Mouse (Mus musculus) heart, postnatal 4 days (tissue): Measurements from ENCODE around the gene Sik3. TPM values are rescaled to one million over a fixed set of nuclear protein-coding genes. Genes with fewer than 3 reads are reported as not detected.
"Not testable (repeated sequence)": the region's sequence is repeated elsewhere in the genome, so short reads cannot be mapped to it uniquely, and the experiment has no call there.

Source experiments
- DNase-seq: peaks from one replicate; pipeline ENCODE4 v3.0.0; 2021
- total RNA-seq, 2 experiments: library from RNA; stranded (reverse); gene quantifications; 2 replicates each; pipeline ENCODE4 v1.2.3; 2021

Gene Sik3
- total RNA-seq, 2 experiments from 2014 or later: 64.6 to 66.9 TPM

DNA sequence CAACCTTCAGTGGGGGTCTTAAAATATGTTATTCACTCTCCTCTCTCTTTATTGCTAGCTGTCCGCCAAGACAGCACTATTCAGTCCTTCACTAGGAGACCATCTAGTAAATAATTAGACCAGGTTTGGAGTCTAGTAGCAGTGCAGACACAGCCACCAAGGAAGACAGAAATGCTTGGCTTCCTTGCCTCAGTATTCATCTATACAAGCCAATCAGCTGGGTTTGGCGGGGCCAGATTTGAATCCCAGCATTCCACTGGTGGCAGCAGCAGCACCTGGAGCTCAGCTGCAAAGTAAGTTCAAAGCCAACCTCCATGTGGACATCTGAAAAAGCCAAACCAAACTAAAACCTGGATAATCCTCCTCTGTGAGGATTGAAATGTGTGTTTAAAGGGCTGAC lies 47.6 kb downstream of the Sik3 start:
- no peak for DNase-seq

DNA sequence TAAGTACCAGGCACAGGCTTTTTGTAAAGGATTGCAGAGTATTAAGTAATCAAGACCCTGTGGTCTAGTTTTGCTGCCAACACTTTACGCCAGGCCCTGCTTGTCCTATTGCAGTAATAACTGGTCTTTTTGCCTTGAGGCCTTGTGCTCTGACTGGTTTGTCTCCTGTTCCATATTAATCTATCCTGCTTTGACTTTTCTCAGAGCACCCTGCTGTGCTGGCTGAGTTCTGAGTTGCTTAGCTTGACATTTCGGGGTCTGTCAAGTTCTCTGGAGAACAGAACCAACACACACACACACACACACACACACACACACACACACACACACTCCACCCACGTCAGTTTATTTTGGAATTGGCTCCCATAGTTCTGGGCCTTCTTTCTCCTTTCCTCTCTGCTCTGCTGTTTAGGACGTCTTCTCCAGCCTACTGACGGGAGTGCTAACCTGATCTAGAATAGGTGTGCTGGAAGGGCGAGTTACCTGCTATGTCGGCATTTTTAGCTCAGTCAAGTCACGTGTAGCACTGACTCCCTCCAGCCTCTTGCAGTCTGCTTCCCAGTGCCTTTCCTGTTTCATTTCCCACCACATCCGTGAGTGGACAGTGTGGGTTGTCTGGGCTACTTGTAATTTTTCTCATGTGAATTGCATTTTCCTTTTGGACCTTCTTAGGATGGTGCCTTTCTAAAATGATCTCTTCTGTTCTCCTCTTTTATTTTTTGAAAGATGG lies 49.2 kb downstream of the Sik3 start:
- DNase-seq: no peak

DNA sequence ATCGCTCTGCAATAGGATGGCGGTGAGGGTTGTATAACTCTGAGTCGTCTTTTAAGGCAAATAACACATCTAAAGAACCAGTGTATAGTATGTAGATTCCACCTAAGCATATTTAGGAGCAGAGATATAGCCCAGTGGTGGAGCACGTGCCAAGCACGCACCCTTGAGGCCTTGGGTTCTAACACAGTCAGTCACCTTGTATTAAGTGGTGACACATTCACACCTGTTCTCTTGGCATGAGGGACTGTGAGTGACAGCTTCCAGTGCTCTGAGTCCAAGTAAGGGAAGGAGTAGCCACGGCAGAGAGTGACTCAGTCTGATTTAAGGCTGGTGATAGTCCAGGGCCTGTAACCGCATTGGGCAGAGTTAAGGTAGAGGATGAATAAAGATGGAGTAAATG lies 51.7 kb downstream of the Sik3 start:
- no peak for DNase-seq

DNA sequence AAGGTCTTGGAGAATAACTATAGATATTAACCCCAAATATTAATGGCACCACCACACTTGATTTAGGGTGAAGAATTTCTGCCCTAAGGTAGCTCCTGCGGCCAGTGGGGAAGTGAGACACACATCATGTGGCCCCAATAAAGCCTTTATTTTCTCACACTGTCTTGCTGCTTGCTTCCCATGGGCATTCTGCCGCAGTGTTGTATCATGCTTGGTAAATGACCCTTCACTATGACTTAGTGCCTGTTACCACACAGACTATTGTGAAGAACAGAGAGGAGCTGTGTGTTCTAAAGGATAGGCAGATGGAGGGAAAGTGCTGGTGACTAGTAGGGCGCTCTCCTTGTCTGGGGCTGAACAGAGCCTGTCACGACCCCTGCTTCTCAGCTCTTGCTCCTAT lies 54.1 kb downstream of the Sik3 start:
- no peak for DNase-seq

DNA sequence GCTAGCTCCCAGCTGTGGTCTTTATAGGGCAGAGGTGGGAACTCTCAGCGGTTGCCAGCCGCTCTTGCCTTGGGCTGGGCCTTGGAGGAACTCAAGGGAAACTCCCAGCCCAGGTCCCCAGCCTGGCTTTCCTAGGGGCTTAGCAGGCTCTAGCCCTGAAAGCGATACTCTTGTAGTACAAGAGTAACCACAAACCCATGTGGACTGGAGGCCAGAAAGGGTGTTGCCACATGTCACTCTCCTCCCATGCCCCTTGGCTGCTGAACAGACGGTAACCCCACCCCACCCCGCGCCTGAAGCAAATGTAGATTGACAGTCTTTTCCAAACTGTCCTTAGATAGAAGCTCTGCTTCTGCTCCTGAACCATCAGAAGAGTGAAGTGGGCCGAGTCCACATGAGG lies 55.1 kb downstream of the Sik3 start:
- DNase-seq: no peak

DNA sequence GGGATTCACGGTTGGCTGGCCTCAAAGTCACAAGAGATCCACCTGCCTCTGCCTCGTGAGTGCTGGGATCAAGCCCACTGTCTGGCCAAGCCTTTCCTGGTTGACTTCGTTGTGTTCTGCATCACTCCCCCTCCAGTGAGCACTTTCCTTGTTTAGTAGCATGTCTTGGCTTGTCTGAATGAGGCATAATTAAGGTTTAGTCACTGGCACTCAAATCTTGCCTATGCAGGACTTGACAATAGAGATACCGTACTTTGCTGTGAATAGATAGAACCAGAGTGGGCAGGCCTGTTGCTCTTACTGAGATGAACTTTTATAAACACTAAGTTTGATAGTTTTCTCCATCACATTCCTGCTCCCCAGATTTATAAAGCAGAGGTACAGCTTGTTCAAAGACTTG lies 56.4 kb downstream of the Sik3 start:
- DNase-seq: no peak

DNA sequence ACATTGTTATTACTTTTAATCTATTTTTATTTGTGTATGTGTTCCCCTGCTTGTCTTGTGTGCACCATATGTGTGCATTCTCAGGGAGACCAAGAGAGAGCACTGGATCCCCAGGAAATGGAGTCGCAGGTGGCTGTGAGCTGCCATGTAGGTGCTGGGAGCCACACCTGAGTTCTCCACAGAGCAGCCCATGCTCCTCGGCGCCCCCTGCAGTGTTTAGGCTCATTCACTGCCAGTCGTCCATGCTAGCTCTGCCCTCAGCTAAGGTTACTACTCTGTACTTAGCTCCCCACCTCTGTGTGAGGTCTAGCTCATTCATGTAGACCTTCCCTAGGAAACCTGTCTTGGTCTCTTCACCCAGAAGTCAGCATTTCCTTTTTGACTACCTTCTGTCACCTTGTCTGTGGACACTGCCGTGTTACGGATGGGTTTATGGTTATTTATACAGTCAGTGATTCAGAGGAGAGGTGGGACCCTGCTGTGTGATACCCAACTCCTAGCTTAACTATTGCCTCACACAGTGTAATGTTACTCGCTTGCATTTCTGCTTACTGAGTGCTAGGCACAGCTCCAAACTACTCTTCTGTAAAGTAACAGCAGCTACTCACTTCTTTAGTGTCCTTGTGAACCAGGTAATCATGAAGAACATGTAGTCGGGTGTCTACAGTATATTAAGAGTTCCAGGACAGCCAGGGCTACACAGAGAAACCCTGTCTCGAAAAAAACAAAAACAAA lies 59.6 kb downstream of the Sik3 start:
- no peak for DNase-seq

DNA sequence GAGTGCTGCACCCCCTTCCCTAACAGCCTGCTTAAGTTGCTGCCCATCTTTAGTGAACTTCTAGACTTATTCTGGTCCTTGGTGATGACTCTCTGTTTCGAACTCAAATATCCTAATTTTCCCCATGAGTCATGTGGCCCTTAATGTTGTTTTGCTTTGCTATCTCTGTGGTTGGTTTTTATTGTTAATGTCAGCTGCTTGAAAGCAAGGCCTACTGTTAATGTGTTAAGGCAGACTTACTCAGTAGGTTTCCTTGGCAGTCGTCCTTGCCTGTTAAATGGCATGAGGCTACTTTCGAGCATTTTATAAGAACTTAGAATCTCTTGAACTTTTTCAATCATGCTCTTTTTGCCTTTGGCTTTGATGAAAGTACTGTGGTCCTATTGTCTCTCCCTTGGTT lies 60.8 kb downstream of the Sik3 start:
- DNase-seq: no peak

DNA sequence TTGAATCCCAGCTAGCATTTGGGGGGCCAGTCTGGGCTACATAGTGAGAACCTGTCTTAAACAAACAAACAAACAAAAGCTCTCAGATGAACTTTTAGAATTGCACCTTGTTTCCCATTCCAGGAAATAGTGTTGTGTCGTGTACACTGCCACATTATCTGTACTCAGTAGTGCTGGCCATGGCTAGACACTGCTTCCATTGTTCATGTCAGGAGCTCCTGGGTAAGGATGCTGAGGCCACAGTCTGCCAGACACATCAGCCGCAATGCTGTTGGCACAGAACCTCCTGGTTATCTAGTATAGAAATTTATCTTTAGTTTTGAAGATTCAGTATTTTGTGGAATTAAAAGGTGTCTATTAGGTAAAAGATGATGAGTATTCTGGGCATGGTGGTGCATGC lies 63.0 kb downstream of the Sik3 start:
- no peak for DNase-seq

DNA sequence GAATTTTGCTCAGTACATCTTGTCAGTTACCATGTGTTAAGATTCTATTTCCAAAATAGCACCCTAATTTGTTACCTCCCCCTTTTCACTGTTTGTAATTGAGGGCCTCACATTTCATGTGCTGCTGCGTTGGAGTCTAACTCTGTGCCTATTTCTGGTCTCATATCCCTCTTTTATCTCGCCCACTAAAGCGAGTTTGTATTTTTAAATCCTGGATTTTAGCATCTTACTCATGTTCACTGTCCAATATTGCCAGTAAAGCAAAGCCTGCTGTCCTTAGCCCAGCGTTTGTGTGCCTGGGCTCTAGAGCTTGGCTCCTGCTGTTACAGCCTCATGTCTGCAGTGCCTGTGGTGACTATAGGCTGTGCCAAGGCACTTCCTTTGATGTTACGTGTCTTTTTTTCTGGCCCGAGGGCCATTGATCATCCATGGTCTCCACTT lies 69.8 kb downstream of the Sik3 start:
- DNase-seq: no peak

DNA sequence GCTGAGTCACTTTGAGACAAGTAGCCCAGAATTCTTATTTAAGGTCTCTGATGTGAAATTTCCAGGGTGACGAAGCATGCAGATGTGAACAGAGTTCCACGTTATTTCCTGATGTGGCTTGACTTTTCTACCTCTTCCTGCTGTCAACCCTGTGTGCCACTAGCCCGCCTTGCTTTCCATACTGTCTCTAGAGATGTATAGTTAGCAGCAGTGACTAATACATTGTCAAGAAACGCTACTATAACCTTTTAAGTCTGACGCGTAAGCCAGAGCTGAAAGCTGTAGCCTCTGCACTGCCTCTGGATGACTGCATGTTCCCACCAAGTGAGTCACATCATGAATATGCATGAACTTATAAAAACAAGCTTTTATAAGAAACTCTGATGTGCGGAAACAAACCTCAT lies 70.9 kb downstream of the Sik3 start:
- no peak for DNase-seq

DNA sequence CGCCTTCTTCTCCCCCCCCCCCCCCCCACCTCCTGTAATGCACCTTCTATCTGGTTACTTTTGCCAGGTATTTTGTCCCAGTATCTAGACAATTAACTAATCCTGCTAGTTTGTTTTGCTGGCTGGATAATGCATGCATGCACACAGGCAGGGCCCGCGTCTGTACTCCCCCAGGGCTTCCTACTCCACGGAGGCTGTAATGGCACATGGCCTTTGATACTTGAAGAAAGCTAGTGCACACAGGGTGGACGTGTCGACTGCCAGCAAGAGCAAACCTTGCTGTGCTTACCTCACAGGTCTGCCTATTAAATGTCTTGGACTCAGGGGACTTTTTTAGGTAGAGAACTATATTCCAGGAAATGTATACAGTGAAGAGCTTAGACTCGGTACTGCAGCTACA lies 73.3 kb downstream of the Sik3 start:
- DNase-seq: no peak

DNA sequence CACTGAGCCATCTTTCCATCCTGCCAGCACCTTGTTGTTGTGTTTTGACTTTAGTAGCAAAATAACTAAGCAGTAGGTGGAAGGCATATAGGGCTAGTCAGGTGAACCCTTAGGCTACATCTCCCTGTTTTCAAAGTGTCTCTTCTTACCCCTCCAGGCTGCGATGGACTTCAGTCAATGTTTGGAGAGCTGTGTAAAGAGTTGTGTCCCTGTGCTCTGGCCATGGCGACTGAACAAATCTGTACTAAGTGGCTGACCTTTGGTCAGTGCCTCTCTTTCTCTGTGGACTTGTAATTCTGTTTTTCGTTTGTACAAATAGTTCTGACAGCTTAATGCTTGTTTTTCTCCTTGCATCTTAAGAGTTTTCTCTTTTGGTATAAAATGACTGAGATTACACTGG lies 74.2 kb downstream of the Sik3 start:
- DNase-seq: no peak

DNA sequence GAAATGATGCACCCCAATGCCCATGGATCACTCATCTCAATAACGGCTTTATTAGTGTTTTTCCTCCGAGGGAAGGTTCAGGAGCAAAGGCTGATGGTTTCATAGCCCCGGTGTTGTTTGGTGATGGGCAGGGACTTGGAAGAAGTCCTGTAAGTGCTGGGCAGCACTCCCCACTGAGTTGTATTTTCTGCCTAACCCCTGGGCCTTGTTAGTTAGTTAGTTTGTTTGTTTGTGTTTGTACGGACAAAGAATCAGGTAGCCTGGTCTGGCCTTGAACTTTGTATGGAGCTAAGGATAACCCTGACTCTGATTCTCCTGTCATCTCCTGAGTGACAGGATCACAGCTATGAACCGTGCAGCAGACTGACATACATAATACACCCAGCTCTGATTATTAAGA lies 74.8 kb downstream of the Sik3 start:
- DNase-seq: no peak

DNA sequence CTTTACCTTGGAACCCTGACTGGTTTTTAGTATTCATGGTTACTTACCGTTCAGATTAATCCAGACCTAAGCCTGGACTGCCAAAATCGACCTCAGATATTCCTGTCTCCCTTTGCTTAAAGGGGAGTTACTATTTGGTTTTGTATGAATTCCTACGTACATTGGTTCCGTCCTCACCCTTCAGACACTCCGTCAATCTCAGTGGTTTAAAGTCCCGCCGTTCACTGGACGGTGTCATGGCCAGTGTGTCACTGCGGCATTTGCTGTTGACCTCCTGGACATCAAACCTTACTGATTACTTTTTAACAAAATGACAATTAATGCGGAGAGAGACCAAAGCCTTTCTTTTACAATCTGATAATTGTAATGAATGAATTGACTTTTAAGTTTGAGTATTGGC lies 76.1 kb downstream of the Sik3 start:
- DNase-seq: no peak

DNA sequence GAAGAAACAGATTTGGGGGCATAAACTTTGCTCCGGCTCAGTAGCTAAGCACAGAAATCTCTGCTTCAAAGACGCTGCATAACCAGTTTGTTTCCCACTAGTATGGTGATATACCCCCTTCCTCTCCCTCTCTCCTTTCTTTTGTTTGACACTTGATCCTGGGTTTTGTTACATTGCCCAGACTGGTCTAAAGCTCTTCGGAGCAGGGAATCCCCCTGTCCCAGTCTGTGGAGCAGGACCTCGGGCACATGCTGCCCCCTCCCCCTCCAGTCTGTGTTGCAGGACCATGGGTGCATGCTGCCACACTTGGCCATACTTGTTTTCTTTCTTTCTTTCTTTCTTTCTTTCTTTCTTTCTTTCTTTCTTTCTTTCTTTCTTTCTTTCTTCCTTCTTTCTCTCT lies 77.4 kb downstream of the Sik3 start:
- DNase-seq: no peak

DNA sequence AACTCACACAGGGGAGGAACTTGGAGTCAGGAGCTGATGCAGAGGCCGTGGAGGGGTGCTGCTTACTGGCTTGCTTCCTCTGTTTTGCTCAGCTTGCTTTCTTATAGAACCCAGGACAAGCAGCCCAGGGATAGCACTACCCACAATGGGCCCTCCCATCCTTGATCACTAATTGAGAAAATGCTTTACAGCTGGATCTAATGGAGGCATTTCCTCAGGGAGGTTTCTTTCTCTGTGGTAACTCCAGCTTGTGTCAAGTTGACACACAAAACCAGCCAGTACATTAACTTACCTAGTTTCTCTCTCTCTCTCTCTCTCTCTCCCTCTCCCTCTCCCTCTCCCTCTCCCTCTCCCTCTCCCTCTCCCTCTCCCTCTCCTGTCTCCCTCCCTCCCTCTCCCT lies 78.5 kb downstream of the Sik3 start:
- not testable (repeated sequence) for DNase-seq

DNA sequence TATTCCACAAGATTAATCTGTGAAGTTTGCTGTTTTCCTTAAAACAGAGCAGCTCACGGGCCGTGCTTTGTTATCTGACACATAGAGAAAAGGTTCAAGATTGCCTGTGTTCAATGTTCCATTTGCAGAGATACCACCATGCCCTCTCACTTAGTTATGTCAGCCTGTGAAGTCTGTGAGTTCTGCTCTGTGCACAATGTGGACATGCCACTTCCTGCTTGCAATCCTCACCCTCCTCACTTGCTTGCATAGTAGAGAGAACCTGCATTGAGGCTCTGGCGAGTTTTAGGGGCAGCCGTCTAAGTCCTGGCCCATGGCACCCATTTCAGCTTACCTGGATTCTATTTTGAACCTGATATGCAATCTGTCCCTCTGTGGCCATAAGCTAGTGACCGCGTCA lies 80.0 kb downstream of the Sik3 start:
- no peak for DNase-seq

DNA sequence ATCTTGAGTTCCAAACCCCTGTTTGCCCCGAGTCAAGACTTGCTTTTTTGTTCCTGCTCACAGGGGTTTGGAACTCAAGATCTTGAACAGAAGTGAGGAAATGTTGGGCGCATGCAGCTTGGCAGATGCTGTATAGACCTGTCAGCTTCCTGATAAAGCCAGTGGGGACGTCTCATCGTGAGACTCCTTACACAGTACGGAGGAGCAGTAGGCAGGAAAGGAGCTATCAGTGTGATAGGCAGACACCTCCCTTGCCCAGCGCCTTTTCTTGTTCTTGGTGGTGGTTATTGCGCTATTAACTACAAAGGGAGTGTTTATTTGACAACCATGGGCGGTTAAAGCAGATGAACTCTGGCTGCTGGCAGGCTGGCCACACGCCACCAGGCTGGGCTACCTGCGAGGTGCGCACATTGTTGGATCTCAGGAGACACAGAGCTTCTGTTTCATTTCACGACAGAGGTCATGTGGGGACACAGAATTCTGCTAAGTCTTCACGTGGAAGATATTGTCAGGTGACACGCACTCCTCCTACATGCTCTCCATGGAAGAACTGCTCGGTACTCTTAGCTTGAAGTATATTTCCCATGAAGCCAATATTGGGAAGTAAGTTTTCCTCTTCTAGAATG lies 85.9 kb downstream of the Sik3 start:
- DNase-seq: no peak

DNA sequence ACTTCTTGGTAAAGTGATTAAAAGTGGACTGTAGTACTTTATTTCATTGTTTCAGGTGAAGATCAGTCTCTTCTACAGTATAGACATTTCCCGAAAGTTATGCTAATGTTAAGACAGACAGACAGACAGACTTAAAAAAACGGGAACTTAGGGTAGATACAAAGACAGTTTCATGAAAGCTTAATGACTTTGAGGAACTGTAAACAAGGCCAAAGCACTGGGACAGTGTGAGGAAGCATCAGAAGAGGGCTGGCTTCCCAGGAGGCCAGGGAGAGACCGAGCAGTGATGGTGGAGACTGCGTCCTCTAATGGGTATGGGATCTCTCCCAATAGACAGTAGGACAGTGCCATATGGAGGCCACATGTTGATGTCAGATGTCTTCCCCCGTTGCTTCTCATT lies 86.5 kb downstream of the Sik3 start:
- DNase-seq: no peak

DNA sequence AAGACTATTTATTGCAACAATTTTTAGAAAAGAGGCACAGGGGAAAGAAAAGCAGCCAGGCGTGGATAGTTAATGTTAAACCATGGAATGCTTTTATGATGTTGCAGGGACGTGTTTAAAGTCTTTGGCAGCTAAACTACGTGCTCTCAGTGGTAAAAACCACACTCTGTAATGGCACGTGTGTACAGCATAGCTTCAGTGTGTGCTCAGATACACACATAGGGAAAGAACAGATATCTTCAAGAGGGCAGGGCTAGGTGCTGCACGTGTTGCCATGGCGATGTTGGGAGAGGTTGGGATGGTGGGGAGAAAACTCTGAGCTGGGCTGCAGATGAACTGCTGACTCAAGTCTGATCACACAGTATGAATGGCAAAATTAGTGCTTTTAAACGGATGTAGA lies 90.5 kb downstream of the Sik3 start:
- DNase-seq: no peak

DNA sequence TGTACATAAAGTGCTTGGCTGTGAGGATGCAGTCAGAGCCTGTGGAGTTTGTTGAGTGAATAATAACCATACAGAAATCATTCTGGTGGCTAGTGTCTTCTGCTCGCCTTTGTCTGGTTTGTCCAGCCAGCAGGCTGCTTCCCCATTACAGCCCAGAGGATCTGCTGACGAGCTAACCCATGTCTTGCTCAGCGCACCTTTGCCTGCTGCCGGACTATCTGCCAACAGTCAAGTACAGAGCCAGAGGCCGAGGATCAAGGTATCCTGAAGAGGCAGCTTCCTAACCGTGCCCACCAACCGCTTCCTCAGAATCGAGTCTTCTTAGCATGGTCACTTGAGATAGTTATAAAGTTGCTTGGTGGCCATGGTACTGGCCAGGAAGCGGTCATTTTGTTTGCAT lies 93.5 kb downstream of the Sik3 start:
- DNase-seq: no peak

DNA sequence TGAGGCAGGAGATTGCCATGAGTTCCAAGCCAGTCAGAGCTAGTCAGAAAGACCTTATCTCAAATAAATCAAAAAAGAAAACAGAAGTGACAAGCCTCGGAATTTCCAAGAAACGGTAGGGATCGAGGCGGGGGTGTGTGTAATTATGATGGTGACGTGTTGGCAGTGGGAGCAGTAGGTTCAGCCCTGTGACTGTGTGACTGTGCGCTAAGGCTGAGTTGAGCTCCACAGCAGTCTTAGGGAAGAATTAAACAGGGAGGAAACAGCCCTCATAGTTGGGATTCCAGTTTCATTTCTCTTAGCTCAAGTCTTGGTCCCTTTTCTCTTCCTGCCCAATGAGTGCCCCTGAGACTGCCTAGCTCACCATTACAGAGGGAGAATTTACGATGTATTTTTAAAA lies 98.0 kb downstream of the Sik3 start:
- peak; percentile 36 for DNase-seq

DNA sequence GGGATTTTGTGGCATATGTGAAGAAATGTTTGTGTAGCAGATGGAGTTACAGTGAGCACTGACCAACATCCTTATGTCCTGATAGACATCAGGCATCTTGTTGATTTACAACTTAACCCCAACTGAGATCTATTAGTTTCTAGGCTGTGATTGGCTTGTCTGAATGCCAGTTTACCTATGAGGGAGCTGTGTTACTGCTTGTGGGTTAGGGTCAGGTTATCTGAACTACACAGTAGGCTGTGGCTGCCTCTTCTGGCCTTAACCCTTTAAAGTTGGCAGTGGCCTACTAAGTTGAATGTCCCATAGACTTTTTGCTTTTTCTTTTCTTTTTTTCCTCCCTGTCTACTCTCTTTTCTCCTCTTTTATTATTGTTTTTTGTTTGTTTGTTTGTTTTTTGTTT lies 98.7 kb downstream of the Sik3 start:
- no peak for DNase-seq
